Mouse (Mus musculus): ENCODE measurements around the gene Fbxw4.

Gene Fbxw4

DNA sequence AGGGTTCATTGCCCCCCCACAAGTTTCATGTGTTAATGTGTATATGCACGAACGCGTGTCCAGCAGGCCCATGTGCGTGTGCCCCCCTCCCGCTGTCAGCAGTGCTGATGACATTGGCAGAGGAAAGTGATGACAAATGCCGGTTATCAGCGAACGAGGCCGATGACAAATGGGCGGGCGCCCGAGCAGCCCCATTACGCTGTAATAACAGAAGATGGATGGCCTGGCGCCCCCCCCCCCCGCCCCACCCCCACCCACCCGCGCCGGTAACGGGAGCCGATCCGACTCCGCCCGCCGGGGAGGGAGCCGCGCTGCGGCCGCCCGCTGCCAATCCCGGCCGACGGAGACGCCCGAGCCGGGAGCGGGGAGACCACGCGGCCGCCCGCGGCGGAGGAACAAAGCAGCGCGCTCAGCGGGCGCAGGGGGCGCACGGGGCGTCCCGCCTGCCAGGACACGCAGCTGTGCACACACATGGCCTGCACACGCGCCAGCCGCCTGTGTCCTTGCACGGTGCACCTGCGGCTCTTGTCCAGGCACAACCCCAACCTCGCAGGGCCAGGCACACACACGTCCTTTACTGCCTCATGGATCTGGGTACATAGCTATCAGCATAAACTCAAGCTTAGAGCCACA lies 118.6 kb downstream of the Fbxw4 start:
- no peak for DNase-seq (ENCODE audit: low read depth, low spot score)

DNA sequence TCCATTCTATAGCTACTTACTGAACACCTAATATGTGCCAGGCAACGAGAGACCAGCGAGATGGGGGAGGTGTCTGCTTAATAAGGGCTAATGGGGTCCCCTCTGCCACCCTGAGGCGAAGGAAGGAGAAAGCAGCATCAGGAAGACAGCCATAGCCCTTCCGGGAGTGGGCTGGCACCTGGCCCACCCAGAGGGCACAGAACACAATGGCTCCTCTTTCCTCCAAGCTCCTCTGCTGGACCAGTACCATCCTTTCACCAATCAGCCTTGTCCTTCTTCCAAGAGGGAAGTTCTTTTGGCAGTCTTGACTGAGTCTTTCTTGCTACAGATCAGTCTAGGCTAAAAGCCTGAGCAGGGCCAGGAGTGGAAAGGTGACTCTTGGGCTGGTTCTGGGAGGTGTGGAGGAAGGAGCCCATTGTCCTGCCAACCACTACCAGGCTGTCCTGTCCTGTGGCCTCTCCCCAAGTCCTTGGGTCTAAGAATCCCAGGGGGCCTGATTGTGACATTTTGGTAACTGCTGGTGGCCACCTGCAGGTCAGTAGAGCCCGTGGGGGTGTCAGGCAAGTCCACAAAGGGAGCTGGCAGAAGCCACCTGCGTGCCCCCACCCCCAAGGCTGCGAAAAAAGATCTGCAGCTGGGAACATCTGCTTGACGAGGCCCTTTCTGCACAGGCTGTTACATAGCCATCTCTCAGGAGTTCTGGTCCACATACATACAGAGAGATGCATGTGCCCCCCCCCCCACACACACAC lies 119.3 kb downstream of the Fbxw4 start:
- no peak for DNase-seq (ENCODE audit: low read depth, low spot score)

DNA sequence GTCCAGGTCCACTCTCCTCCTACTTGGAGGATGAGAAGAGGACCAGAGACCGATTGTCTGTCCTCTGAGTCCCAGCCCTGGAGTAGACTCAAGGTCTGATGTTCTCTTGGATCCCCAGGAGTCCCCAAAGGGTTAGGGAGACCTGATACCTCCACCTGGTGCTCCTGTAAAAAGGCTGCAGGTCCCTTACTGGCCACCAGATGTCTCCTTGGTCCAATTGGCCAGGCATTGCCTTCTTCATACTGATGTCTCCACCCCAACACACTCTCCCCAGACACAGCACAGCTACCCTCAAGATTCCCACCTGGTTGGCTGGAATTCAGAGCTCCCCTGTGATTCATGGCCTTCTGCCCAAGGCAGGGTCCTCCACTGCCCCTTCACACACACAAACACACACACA lies 122.6 kb downstream of the Fbxw4 start:
- DNase-seq (ENCODE audit: low read depth, low spot score) = no peak

DNA sequence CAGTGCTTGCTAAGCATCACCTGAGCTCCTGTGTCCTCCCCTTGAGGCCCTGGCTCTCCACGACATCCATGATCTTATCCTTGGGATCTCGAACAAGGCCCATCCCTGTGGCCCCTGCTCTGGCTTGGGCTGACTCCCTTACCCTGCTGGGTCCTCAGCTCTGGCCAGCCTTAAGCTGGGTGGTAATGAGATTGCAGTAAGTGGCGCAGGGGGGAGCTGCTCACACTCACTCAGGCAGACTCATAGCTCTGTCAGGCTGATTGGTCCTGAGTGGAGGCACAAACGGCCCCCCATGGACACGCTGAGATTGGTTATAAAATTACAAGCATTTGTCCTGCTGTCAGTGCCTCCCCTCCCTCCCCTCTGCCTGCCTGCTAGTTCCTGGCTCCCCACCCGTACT lies 124.2 kb downstream of the Fbxw4 start:
- DNase-seq (ENCODE audit: low read depth, low spot score) = no peak

DNA sequence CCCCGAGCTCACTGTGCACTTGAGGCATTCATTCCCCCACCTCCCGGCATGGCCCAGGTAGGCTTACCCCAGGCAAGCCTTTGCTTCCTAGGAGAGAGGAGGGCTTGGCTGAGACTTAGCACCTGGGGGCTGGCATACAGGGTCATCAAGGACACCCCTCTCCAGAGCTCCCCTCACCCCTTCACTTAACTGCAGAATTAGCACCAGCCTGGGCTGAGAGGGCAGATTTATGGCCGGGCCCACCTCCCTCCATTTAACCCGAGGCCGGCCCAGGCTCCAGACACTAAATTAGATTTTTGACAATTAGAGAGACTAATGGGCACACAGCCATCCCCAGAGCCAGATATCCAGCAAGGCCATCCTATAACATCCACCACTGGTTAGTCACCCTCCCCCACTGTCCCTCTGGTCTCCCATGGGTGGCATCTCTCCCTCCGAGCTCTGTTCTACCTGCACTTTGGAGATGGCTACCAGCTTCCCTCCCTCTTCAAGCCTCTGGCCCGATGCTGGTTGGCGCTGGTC lies 124.8 kb downstream of the Fbxw4 start:
- no peak for DNase-seq (ENCODE audit: low read depth, low spot score)

DNA sequence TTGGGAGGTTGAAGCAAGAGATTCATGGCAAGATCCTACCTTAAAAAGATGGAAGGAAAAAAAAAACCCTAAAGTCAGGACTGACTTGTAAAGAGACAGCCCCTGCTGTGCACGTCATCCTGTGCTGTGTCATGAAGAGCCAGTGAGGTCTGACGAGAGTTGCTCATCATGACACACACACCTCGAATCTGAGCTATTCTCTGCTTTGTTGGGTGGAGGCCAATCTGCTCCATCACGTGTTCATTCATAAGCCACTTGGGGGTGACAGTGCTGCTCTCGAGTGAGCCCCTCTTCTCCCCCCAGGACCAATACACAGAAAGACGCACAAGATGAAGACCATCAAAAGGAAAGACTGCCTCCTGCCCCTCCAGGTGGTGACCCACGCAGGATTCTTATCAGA lies 126.5 kb downstream of the Fbxw4 start:
- DNase-seq (ENCODE audit: low read depth, low spot score) = no peak

DNA sequence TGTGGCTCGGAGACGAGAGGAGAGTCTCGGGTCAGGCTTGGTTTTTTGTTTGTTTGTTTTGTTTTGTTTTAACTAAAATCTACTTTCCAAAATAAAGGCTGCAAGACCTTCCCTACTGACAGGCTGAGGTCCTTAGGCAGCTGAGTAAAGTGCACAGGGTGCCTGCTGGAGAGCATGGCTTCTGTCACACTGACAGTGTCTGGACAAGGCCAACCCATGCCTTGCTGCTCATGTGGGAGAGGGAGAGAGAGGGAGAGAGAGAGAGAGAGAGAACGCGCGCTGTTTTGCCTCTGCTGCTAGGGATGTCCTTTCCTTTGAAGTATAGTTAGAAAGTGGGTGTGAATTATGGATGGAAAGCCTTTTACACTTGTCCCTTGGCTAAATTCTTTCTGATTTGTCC lies 128.6 kb downstream of the Fbxw4 start:
- no peak for DNase-seq (ENCODE audit: low read depth, low spot score)

DNA sequence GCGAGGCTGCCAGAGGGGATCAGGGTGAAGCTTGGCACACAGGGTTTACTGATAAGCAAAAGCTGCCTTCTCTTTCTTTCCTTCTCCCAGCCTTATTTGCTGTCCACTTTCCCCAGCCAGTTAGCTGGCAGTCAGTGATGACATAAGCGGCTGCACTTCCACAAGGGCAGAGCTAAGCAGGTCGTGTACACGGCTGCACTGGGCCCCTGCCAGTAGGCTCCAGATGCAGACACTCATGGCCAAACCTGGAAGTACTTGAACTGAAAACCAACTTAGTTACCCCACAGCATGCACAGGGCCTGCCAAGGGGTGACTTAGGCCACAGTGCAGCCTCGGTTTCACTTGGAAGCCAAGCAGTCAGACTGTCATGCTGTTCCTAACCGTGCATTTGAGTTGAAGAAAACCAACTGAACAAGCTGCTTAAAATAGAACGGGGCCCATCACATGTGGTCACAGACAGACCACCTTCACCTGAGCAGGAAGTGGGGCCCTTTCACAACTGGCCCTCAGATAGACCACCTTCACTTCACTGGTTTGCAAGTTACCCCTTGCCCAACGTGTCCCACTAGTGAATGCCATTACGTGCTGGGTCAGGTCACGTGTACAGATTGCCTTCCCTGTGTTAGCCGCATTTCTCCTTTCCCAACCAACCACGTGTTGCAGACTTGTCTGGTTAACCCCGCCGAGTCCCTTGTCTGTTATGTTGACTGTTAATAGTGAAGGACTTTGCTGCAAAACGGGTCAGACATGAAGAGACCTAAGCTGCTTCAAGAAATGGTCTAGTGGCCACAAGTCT lies 129.7 kb downstream of the Fbxw4 start:
- no peak for DNase-seq (ENCODE audit: low read depth, low spot score)

DNA sequence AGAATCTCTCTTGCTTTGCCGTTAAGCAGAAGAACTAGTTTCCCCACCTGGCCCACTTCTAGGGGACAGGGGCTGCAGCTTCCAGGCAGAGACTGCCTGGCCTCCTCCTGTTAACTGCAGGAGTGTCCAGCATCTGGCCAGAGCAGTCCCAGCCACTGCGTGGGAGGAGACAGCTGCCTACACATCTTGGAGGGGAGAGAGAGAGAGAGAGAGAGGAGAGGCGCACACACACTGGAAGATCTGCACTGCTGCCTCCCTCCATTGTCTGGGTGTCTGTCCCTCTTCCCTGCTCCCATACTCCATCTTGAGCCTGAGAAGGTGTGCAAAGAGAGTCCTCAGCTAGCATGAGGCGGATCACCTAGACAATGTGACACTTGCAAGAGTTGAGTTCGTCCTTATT lies 130.8 kb downstream of the Fbxw4 start:
- DNase-seq (ENCODE audit: low read depth, low spot score) = no peak

Data from telencephalon, adult 2 months (tissue).